Mouse (Mus musculus) CH12.LX (cell line): ENCODE results near the gene Rhobtb3. TPM values are rescaled to one million over a fixed set of nuclear protein-coding genes. Genes with fewer than 3 reads are reported as not detected.

Experiments
- DNase-seq: peaks from one replicate; pipeline ENCODE4 v3.0.0-alpha.2; 2013; ENCODE audit errors: extremely low read depth
- H3K27ac ChIP-seq: 2 replicates; pipeline ENCODE4 v1.5.1; 2012; ENCODE audit warnings: low read depth, mild to moderate bottlenecking, control low read depth, moderate library complexity; ENCODE audit not compliant: insufficient read depth
- H3K27me3 ChIP-seq: replicated peaks from 2 replicates; pipeline ENCODE3; 2012; ENCODE audit warnings: inconsistent platforms
- H3K36me3 ChIP-seq, 2 experiments: replicated peaks in 1 of 2; 2 replicates each; pipeline versions ENCODE3 to v1.6.1; 2012; ENCODE audit warnings: inconsistent platforms in 1 of 2, low read length in 1 of 2, mild to moderate bottlenecking in 1 of 2, mixed read lengths in 1 of 2, moderate library complexity in 1 of 2; ENCODE audit not compliant: control insufficient read depth in 1 of 2, insufficient read depth in 1 of 2
- H3K4me1 ChIP-seq, 2 experiments: 2 replicates each; pipeline ENCODE4 v1.6.1; 2012; ENCODE audit warnings: inconsistent platforms in 1 of 2, moderate library complexity in 1 of 2; ENCODE audit not compliant: insufficient read depth in 2 of 2, control insufficient read depth in 1 of 2
- H3K4me2 ChIP-seq: 2 replicates; pipeline ENCODE4 v1.6.1; 2012; ENCODE audit warnings: low read depth, mild to moderate bottlenecking, control low read depth; ENCODE audit not compliant: poor library complexity, insufficient read depth, severe bottlenecking
- H3K4me3 ChIP-seq, 3 experiments: fragments of 150-350 bp in 1 of 3; sonication (generic) in 1 of 3; replicated peaks in 1 of 3; 2 replicates each; pipeline versions ENCODE3 to v1.5.1; 2011 to 2012; ENCODE audit warnings: low read depth in 2 of 3, low read length in 2 of 3, mild to moderate bottlenecking in 2 of 3, moderate library complexity in 2 of 3, control low read depth in 1 of 3, improper control_type of control experiment in 1 of 3, inconsistent platforms in 1 of 3, mixed read lengths in 1 of 3; ENCODE audit not compliant: poor library complexity in 1 of 3
- H3K79me2 ChIP-seq: replicated peaks from 2 replicates; pipeline ENCODE4 v1.6.1; 2012; ENCODE audit warnings: mild to moderate bottlenecking, moderate library complexity; ENCODE audit not compliant: control insufficient read depth, poor library complexity, insufficient read depth, severe bottlenecking; ENCODE audit errors: extremely low read depth
- H3K9ac ChIP-seq: 2 replicates; pipeline ENCODE4 v1.6.1; 2012; ENCODE audit warnings: low read depth, mild to moderate bottlenecking, control low read depth, moderate library complexity; ENCODE audit not compliant: insufficient read depth
- H3K9me3 ChIP-seq: replicated peaks from 2 replicates; pipeline ENCODE3; 2012; ENCODE audit warnings: low read length, inconsistent platforms, mixed read lengths
- BHLHE40 ChIP-seq: IDR thresholded peaks from 2 replicates; pipeline ENCODE4 v1.6.1; 2011; ENCODE audit warnings: mild to moderate bottlenecking, low read depth, low read length, improper control_type of control experiment
- CHD2 ChIP-seq: IDR thresholded peaks from 2 replicates; pipeline ENCODE4 v1.6.1; 2011; ENCODE audit warnings: low read length, improper control_type of control experiment
- CTCF ChIP-seq, 2 experiments: IDR thresholded peaks in 1 of 2; conservative IDR thresholded peaks in 1 of 2; 2 replicates each; pipeline ENCODE4 v1.5.1; 2011 to 2012; ENCODE audit warnings: low read depth in 2 of 2, low read length in 2 of 2, improper control_type of control experiment in 1 of 2, inconsistent platforms in 1 of 2, mild to moderate bottlenecking in 1 of 2, moderate library complexity in 1 of 2
- E2F4 ChIP-seq: IDR thresholded peaks from 2 replicates; pipeline ENCODE4 v1.6.1; 2011; ENCODE audit warnings: low read depth, low read length, improper control_type of control experiment; ENCODE audit not compliant: insufficient replicate concordance
- ELF1 ChIP-seq: IDR thresholded peaks from 2 replicates; pipeline ENCODE4 v1.6.1; 2014; ENCODE audit warnings: low read depth, mild to moderate bottlenecking, inconsistent platforms, low read length, improper control_type of control experiment
- EP300 ChIP-seq: IDR thresholded peaks from 2 replicates; pipeline ENCODE4 v1.6.1; 2011; ENCODE audit warnings: low read length, improper control_type of control experiment
- ETS1 ChIP-seq: conservative IDR thresholded peaks from 2 replicates; pipeline ENCODE4 v1.6.1; 2012; ENCODE audit warnings: low read depth, mild to moderate bottlenecking, inconsistent platforms, low read length, improper control_type of control experiment, moderate library complexity
- GABPA ChIP-seq: IDR thresholded peaks from 2 replicates; pipeline ENCODE4 v1.6.1; 2012; ENCODE audit warnings: low read depth, low read length, improper control_type of control experiment, inconsistent platforms; ENCODE audit not compliant: insufficient replicate concordance
- HCFC1 ChIP-seq: IDR thresholded peaks from 2 replicates; pipeline ENCODE4 v1.6.1; 2012; ENCODE audit warnings: low read depth, mild to moderate bottlenecking, inconsistent platforms, low read length, improper control_type of control experiment
- IRF4 ChIP-seq: IDR thresholded peaks from 2 replicates; pipeline ENCODE4 v1.6.1; 2014; ENCODE audit warnings: low read depth, mild to moderate bottlenecking, inconsistent platforms, low read length, improper control_type of control experiment
- JUND ChIP-seq: conservative IDR thresholded peaks from 2 replicates; pipeline ENCODE4 v1.6.1; 2011; ENCODE audit warnings: low read depth, low read length, improper control_type of control experiment
- MAFK ChIP-seq: IDR thresholded peaks from 2 replicates; pipeline ENCODE4 v1.6.1; 2011; ENCODE audit warnings: low read length, improper control_type of control experiment; ENCODE audit not compliant: insufficient replicate concordance
- MAX ChIP-seq: IDR thresholded peaks from 2 replicates; pipeline ENCODE4 v1.6.1; 2011; ENCODE audit warnings: low read length, improper control_type of control experiment
- MXI1 ChIP-seq: IDR thresholded peaks from 2 replicates; pipeline ENCODE4 v1.6.1; 2011; ENCODE audit warnings: mild to moderate bottlenecking, low read depth, low read length, improper control_type of control experiment
- MYC ChIP-seq: IDR thresholded peaks from 2 replicates; pipeline ENCODE4 v1.6.1; 2011; ENCODE audit warnings: low read depth, mild to moderate bottlenecking, improper control_type of control experiment, low read length
- NRF1 ChIP-seq: IDR thresholded peaks from 2 replicates; pipeline ENCODE4 v1.6.1; 2014; ENCODE audit warnings: low read depth, mild to moderate bottlenecking, inconsistent platforms, low read length, improper control_type of control experiment, moderate library complexity
- PAX5 ChIP-seq: IDR thresholded peaks from 2 replicates; pipeline ENCODE4 v1.6.1; 2012; ENCODE audit warnings: low read length, inconsistent platforms, mixed read lengths
- POLR2A ChIP-seq: IDR thresholded peaks from 2 replicates; pipeline ENCODE4 v1.6.1; 2011; ENCODE audit warnings: low read depth, mild to moderate bottlenecking, improper control_type of control experiment, low read length
- POLR2AphosphoS2 ChIP-seq: IDR thresholded peaks from 2 replicates; pipeline ENCODE4 v1.6.1; 2011; ENCODE audit warnings: low read depth, low read length, improper control_type of control experiment
- RAD21 ChIP-seq: IDR thresholded peaks from 2 replicates; pipeline ENCODE4 v1.6.1; 2011; ENCODE audit warnings: low read depth, mild to moderate bottlenecking, low read length, improper control_type of control experiment, moderate library complexity
- RCOR1 ChIP-seq: conservative IDR thresholded peaks from 2 replicates; pipeline ENCODE4 v1.6.1; 2012; ENCODE audit warnings: low read depth, mild to moderate bottlenecking, inconsistent platforms, low read length, improper control_type of control experiment
- SMC3 ChIP-seq: IDR thresholded peaks from 2 replicates; pipeline ENCODE4 v1.6.1; 2011; ENCODE audit warnings: low read depth, low read length, improper control_type of control experiment
- TBP ChIP-seq: conservative IDR thresholded peaks from 2 replicates; pipeline ENCODE4 v1.6.1; 2011; ENCODE audit warnings: low read depth, low read length, improper control_type of control experiment
- TCF12 ChIP-seq: IDR thresholded peaks from 2 replicates; pipeline ENCODE4 v1.6.1; 2014; ENCODE audit warnings: low read depth, mild to moderate bottlenecking, inconsistent platforms, low read length, improper control_type of control experiment
- UBTF ChIP-seq: IDR thresholded peaks from 2 replicates; pipeline ENCODE4 v1.6.1; 2012; ENCODE audit warnings: low read depth, mild to moderate bottlenecking, inconsistent platforms, low read length, improper control_type of control experiment, moderate library complexity
- USF1 ChIP-seq: IDR thresholded peaks from 2 replicates; pipeline ENCODE4 v1.6.1; 2014; ENCODE audit warnings: low read depth, mild to moderate bottlenecking, inconsistent platforms, low read length, improper control_type of control experiment
- ZKSCAN1 ChIP-seq: IDR thresholded peaks from 2 replicates; pipeline ENCODE4 v1.6.1; 2012; ENCODE audit warnings: low read depth, inconsistent platforms, low read length, improper control_type of control experiment, borderline replicate concordance
- ZMIZ1 ChIP-seq: IDR thresholded peaks from 2 replicates; pipeline ENCODE4 v1.6.1; 2012; ENCODE audit warnings: low read depth, mild to moderate bottlenecking, inconsistent platforms, low read length, improper control_type of control experiment
- ZNF384 ChIP-seq: IDR thresholded peaks from 2 replicates; pipeline ENCODE4 v1.6.1; 2012; ENCODE audit warnings: low read depth, low read length, improper control_type of control experiment, inconsistent platforms
- dilution Hi-C: fragments of 300-500 bp; cut with MboI; formaldehyde crosslinking; loops from 2 replicates; pipeline ENCODE4 v1.14.3; 2020; ENCODE audit warnings: low sequenced_read_pairs; ENCODE audit not compliant: extremely low pct_unique_long_range_greater_than_20kb, extremely low pct_ligation_motif_present
- in situ Hi-C: fragments of 300-500 bp; cut with MboI; formaldehyde crosslinking; loops from 3 replicates; pipeline ENCODE4 v1.14.3; 2019; ENCODE audit warnings: low sequenced_read_pairs, low pct_ligation_motif_present, low pct_unique_long_range_greater_than_20kb, mixed read lengths
- polyA plus RNA-seq: library from polyadenylated mRNA; unstranded; fragments of >175 nt; gene quantifications from 2 replicates; pipeline ENCODE4 v1.2.1, GENCODE M21; 2012; ENCODE audit warnings: low read depth; ENCODE audit not compliant: insufficient read length
- total RNA-seq, 2 experiments: library from RNA; depleted of rRNA; stranded (reverse); fragments of 300-350 nt in 1 of 2; fragments of >200 nt in 1 of 2; gene quantifications; 2 replicates each; pipeline ENCODE4 v1.2.3; 2012 to 2014

Rhobtb3 gene
- total and polyA plus RNA-seq, 3 experiments = 2.0 to 3.6 (median 3.4) TPM

DNA sequence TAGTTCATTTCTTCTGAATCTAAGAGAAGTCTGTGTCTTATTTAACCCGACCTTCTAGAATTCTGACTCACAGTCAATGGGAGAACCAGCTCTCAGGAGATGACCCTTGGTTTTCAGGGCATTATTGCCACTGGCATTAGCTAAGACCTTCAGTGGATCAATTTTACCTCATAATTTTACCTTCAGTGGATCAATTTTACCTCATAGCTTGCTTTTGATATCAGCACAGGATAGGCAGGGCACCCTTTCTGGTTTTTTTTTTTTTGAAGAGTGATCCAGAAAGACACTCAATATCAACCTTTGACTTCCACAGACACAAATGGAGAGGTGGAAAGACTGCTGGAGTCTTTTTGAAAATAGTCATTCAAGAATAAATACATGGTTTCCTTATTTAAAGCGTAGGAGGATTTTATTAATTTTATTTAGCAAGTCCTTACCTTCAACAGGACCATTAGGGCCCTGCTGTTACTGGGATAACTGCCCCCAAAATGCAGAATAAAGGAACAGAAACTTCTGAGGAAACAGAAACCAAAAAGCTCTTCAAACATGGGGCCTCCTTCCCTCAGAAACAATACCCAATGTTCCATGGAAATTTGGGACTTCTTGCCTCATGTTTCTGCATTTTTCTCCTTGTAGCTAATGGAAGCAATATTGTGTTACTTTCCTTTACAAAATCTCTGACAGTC is 98.7 kb downstream of the Rhobtb3 start:
- in situ Hi-C loops = no loop called here
- H3K4me1 ChIP-seq = peaks cover 14 to 60% of the 10 kb centered on the region in 2 experiments; a peak in 3 of 4 replicates
- DNase-seq = peak; percentile 12
- H3K9ac ChIP-seq = peak overlapping the region; percentile 77
- no peak for TF ChIP-seq RCOR1
- TF ChIP-seq ELF1 = no peak
- TF ChIP-seq EP300 = peak; percentile 84
- no peak for TF ChIP-seq ZMIZ1
- no peak for TF ChIP-seq POLR2A
- TF ChIP-seq ZKSCAN1 = no peak
- 0 out of 2 replicates have a peak, but pooled peaks have one; percentile 14 for TF ChIP-seq ZNF384
- no peak for TF ChIP-seq CTCF (conservative IDR thresholded peaks at IDR 0.05 in 1 of 2, IDR thresholded peaks at IDR 0.05 in 1 of 2; ENCODE audit: low read depth in 2 of 2, low read length in 2 of 2)
- TF ChIP-seq JUND = no peak
- no peak for TF ChIP-seq MAX
- TF ChIP-seq MXI1 = no peak
- TF ChIP-seq GABPA = no peak
- no peak for TF ChIP-seq NRF1
- no peak for TF ChIP-seq TBP
- TF ChIP-seq IRF4 = peak; percentile 86
- TF ChIP-seq SMC3 = no peak
- no peak for TF ChIP-seq HCFC1
- H3K4me2 ChIP-seq = peak overlapping the region; percentile 48
- H3K4me3 ChIP-seq = no peak overlapping the region
- H3K79me2 ChIP-seq = peaks cover 20% of the 10 kb centered on the region
- no peaks in the 10 kb centered on the region for H3K27me3 ChIP-seq
- peak overlapping the region; percentile 72; the same call in 1 of the 2 replicates for H3K27ac ChIP-seq
- dilution Hi-C loops = no loop called here
- peaks cover 10 to 25% of the 10 kb centered on the region in 2 experiments for H3K36me3 ChIP-seq
- no peaks in the 10 kb centered on the region for H3K9me3 ChIP-seq

DNA sequence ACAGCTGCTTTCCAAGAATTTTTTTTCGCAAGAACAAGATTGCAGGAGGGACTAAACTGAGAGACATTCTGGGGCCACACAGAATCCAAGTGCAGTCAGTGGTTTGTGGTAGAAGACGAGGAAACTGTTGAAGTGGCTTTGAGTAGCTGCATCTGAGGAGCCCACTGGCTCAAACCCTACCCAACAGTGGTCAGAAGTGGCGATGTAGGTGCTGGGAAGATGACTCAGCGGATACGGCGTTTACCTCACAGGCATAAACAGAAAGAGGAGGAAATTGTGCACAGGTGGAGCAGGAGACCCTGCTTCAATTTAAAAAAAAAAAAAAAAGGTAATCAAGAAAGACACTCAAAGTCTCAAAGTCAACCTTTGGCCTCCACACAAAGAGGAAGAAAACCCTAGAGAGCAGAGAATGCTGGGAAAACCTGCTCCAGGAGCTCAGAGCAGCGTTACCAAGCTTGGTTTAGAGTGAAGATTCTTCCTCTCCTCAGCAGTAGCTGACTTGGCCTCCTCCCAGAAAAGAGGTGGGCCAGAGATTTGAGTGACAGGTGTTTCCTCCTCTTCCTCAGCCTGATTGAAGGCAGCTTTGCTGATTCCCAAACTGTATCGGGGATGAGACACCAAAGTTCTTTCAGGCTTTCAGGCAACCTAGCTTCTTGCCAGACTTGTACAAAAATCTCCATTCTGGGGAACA is 99.6 kb downstream of the Rhobtb3 start:
- Histone ChIP-seq H3K9ac (peak overlapping the region; percentile 77), H3K9me3 (no peaks in the 10 kb centered on the region), H3K27ac (peak overlapping the region; percentile 72), H3K36me3 (peaks cover 9 to 22% of the 10 kb centered on the region in 2 experiments), H3K79me2 (peaks cover 23% of the 10 kb centered on the region), H3K27me3 (no peaks in the 10 kb centered on the region), H3K4me3 (peak overlapping the region; percentile 19 to 34 (median 27)), H3K4me2 (peak overlapping the region; percentile 48), H3K4me1 (peaks cover 14 to 62% of the 10 kb centered on the region in 2 experiments; a peak in 3 of 4 replicates)
- peak; percentile 50 for DNase-seq
- in situ Hi-C loops (no loop called here), dilution Hi-C loops (no loop called here)
- TF ChIP-seq CHD2 (no peak), RAD21 (no peak), E2F4 (no peak), MXI1 (no peak), SMC3 (no peak), MAFK (peak; percentile 77; the same call in 1 of the 2 replicates), UBTF (no peak), POLR2A (peak; percentile 71), MAX (no peak), USF1 (no peak), RCOR1 (no peak), POLR2AphosphoS2 (no peak), MYC (no peak), TCF12 (peak; percentile 44; the same call in 1 of the 2 replicates), BHLHE40 (no peak), JUND (no peak; the same call in 1 of the 2 replicates), CTCF (conservative IDR thresholded peaks at IDR 0.05 in 1 of 2, IDR thresholded peaks at IDR 0.05 in 1 of 2; ENCODE audit: low read depth in 2 of 2, low read length in 2 of 2) (no peak), ZNF384 (peak; percentile 60), EP300 (no peak), ETS1 (no peak), ZKSCAN1 (no peak), PAX5 (no peak), GABPA (no peak)
